Mouse (Mus musculus) cerebral cortex, adult 2 months (tissue): ENCODE measurements around the gene Mcam.

Source experiments
- WGBS: fragments of 180-500 bp; shearing (Covaris S2); methylation state at CpG from one replicate; pipeline ENCODE4 v1.1.7; 2018; 5-methylcytosine and 5-hydroxymethylcytosine counted together

Mcam gene

DNA sequence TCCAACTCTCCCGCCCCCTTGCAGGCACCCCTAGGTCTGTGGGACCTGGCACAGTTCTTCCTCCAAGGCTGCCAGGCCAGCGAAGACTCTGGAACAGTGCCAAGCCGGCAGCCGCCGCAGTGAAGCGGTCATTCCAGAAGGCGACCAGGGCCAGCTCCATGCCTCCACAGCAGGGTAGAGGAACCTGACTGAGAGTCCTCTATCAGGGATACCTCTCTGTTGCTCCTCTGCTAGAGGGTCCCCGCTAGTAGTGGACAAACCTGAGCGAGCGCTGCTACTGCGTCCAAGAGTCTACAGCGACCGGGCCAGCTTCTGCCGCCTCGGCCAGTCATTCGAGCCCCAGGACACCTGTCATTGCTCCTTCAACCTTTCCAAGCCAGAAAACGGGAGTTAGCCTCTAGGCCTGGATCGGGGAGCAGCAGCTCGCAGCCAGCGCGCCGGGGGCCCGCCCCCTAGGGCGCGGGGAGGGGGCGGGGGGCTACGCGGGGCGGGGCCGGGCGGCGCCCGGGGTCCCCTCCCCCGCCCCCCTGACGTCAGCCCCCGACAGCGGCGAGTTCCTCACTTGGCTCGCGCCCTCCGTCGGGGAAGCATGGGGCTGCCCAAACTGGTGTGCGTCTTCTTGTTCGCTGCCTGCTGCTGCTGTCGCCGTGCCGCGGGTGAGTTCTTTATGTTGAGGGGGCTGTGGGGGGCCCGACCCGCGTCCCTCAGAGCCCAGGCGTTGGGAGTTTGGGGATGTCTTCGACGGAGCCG, at the start of gene Mcam:
TSS of gene Mcam (plus strand) at position 369 of the 750 bp plus-strand sequence.
- 2% methylated on average over 52 of the region's 55 CpGs for WGBS

DNA sequence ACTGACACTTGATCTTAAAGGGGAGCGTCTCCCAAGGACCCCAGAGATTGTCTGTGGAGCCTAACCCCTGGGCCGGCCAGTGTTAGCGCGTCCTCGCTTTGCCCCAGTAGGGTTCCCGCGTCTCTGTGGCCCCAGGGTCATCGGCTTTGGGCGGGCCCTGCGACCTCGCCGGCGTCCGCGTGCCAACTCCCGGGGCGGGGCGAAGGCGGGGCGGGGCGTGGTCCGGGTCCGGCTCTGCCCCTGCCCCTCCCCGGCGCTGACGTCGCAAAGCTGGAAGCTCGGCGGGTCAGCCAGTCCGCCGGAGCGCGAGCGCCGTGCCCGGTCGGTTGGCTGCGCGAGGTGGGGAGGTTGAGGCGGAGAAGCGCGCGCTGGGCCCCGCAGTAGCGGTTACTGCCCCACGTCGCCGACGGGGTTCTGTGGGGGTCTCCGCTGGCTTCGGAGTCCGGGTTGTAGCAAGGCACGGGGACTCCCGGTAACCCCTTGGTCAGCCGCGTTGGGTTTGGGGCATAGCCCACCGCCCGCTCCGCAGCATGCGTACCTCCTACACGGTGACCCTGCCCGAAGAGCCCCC, 49.5 kb upstream of the Mcam start:
- under 1% methylated on average over 62 of the region's 62 CpGs for WGBS

DNA sequence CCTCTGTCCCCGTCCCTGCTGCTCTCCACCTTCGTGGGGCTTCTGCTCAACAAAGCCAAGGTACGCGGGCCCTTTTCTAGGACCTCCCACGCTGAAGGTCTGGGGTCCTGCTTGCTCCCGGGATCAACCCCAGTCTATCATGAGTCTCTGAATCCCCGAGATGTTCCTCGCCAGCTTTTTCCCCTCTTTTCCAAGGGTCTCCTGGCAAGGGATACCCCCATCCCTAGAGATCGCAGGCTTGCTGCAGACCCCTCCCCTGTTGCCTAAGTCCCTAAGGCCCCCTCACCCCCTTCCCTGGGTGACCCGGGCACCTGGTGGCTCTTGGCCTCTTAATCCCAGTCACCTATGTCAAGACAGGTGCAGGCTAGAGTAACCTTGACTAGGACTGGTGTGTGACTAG, 49.0 kb upstream of the Mcam start:
- 4% methylated on average over 10 of the region's 10 CpGs for WGBS

- WGBS: 24% methylated on average over 15 of the region's 15 CpGs
These were observed 48.3 kb upstream of the Mcam start for GRCm38 (mm10) chr9:44085741-44086665.

GRCm38 (mm10) chr9:44086960-44087359, 47.3 kb upstream of the Mcam start:
- WGBS: 29% methylated on average over 10 of the region's 10 CpGs

DNA sequence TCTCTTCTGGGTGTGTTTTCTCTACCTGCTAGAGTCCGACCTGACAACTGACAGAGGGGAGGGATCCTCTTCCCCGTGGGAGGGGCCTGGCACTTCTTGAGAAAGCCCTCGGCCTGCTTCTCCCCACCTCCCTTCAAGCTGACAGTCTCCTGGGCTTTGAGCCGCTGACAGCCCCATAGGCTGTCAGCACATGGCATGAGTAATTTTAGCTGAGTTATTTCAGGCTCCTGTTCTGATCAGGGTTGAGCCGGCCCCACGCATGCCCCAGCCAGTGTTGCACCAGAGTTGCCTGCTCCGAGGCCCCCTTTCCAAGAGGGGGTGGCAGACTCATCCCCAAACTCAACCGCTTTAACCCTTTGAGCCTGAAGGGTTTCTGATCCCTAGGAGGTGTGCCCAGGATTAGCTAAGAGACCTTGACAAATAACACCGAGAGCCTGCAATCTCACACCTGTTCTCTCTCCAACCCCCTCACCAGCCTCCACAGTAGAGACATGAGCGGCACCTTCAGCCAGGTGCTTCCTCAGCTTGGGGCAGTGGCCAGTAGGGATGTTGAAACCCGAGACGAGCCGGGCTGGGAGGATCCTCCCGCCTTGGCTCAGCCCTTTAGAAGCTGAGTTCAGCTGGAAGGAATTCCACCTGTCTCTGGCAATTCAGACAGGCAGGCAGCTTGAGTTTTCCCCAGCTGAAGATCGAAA, 46.4 kb upstream of the Mcam start:
- 18% methylated on average over 15 of the region's 15 CpGs for WGBS

GRCm38 (mm10) chr9:44088877-44089608, 45.2 kb upstream of the Mcam start:
- 39% methylated on average over 12 of the region's 12 CpGs for WGBS

DNA sequence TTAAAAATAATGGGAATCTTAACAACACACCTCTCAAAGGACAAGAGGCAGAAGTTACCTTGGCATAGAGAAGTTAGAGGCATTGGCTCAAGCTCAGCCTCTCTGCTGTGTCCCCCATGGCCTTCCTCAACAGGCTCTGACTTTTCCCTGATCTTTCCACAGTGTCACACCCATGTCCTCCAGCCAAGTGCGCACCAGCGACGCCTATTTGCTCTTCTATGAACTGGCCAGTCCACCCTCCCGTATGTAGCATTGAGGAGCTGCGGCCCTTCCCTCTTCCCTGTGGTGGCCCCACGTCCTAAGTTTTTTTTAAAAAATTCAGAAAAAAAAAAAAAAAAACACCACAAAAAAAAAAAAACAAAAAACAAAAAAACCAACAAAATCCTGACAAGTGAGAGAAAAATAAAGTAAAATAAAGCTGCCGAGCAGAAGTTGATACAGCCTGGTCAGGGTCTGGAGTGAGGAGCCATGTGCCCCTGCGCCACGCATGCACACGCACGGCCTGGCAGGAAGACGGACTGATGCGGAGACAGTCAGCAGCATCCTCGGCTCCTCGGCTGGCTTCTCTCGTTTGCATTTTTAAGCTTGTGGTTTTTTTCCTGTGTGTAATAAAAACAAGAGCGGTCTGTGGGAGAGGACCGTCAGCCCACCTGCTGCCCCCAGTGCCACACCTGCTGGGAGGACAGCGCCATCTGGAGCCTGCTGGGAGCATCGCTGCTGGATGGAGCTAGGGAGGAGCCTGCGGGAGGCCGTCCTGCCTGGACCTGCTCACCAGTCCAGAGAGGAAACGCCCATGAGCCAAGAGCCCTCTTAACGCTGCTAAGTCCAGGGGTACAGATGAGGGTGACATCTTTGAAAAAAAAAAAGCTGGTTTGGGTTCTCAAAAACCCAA, 40.4 kb upstream of the Mcam start:
- 29% methylated on average over 24 of the region's 24 CpGs for WGBS

- WGBS: 89% methylated on average over 3 of the region's 3 CpGs
These were observed 39.5 kb upstream of the Mcam start for GRCm38 (mm10) chr9:44094737-44095136.

GRCm38 (mm10) chr9:44095781-44096180, 38.5 kb upstream of the Mcam start:
- 87% methylated on average over 9 of the region's 9 CpGs for WGBS

- WGBS: 29% methylated on average over 9 of the region's 9 CpGs
These were observed 37.7 kb upstream of the Mcam start for GRCm38 (mm10) chr9:44096536-44096935.

DNA sequence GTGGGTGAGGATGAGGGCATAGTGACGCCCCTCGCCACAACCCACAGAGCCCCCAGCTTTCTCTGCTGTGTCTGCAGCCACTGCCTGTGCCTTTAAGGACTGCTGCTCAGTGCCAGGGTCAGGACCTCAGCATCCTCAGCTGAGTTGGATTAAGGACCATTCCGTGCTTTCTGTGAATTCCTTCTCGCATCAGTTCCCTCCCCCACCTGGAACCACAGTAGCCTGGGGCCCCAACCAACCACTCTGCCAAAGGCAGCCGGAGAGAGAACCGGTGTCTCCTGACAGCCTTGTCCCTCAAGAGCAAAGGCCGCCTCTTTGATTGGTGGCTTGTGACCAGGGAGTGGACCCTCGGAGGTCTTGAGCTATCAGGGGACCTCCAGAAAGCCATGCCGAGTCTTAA, 32.8 kb upstream of the Mcam start, which contains the start of gene Mfrp:
TSS of gene Mfrp (plus strand) at position 240 of the 400 bp plus-strand sequence.
- WGBS: 85% methylated on average over 9 of the region's 9 CpGs

DNA sequence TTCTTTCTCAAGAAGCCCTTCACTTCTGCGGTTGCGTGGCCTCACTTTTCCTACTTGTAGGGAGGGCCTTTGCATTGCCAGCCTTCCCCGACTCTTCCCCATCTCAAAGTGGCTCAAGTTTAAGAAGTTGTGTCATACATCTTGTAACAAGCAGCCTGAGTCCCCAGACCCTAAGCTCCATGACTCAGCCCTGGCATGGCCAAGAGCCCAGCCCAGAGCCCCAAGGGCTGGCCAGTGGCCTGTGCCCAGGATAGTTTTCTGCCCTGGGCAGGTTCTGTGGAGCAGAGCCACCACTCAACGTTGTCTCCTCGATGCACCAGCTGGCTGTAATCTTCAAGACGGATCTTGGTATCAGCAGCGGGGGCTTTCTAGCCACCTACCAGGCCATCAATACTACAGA, 29.4 kb upstream of the Mcam start:
- WGBS: 85% methylated on average over 7 of the region's 7 CpGs

GRCm38 (mm10) chr9:44105781-44106180, 28.5 kb upstream of the Mcam start:
- 89% methylated on average over 10 of the region's 10 CpGs for WGBS

- 70% methylated on average over 7 of the region's 7 CpGs for WGBS
These were observed 28.1 kb upstream of the Mcam start for GRCm38 (mm10) chr9:44106182-44106581.

DNA sequence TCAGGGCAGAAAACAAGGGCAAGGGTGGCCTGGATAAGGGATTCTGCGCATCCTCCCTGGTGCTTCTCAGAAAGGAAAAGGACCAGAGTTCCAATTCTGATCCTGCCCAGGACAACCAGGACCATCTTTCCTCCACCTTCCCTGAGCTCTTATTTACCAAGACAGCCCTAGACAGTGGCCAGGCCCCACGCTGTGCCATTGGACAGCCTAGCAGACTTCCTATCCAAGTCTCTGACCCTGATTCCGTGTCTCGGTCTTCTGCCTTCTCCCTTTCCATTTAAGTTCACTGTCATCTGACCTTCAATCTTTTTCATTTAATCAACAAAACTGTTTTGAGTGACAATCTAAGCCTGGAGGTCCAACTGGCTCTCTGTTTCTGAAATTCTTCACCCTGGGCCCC, 27.7 kb upstream of the Mcam start:
- WGBS: 72% methylated on average over 4 of the region's 4 CpGs

DNA sequence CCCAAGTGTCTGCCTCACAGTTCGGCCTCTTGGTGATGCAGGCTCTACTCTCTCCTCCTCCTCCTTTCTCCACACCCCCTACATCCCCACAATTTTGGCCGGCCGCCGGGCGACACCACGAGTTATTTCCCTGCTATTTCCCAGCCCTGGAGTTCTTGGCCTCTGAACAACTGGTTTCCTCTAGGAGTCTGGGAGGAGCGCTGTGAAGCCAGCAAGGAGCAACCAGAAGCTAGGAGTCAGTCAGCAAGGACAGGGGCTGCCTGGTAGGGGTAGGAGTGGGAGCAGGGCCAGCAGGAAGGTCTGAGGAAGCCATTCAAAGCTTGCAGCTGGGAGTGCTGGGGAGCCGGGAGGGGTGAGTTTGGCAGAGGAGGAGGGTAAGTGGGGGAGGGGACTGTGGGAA, 27.2 kb upstream of the Mcam start, which contains the start of gene C1qtnf5:
TSS of gene C1qtnf5 (plus strand) at position 136 of the 400 bp plus-strand sequence.
- WGBS: 22% methylated on average over 8 of the region's 8 CpGs

GRCm38 (mm10) chr9:44107557-44108179, 26.6 kb upstream of the Mcam start:
- WGBS: 38% methylated on average over 25 of the region's 25 CpGs

- 69% methylated on average over 31 of the region's 31 CpGs for WGBS
These were observed 25.8 kb upstream of the Mcam start for GRCm38 (mm10) chr9:44108269-44109055.
